Mouse (Mus musculus): ENCODE measurements around the gene Tsr3. TPM values are rescaled to one million over a fixed set of nuclear protein-coding genes. Genes with fewer than 3 reads are reported as not detected.

Tsr3 gene
- polyA plus RNA-seq, 1 experiment from 2014 or later, result 23.3 TPM

GRCm38 (mm10) chr17:25272326-25272725 is 32.4 kb downstream of the Tsr3 start:
- peak overlapping the region; percentile 98 for H3K9ac ChIP-seq (ENCODE audit: low read depth, low read length)
- peak overlapping the region; percentile 83 for H3K4me2 ChIP-seq (replicated peaks; ENCODE audit: low read depth)
- whole genome bisulfite sequencing, result 1% methylated on average over 10 of the region's 10 CpGs
- peak overlapping the region; percentile 98 for H3K27ac ChIP-seq (ENCODE audit: low read depth, low read length)
- H3K9me3 ChIP-seq (ENCODE audit: control insufficient read depth), result no peaks in the 10 kb centered on the region
- H3K36me3 ChIP-seq (ENCODE audit: control insufficient read depth, insufficient read depth), result peaks cover 20% of the 10 kb centered on the region
- no peaks in the 10 kb centered on the region for H3K27me3 ChIP-seq (replicated peaks; ENCODE audit: control insufficient read depth, insufficient read depth, low read length)
- ATAC-seq, result no peak
- peak overlapping the region; percentile 96 for H3K4me3 ChIP-seq (ENCODE audit: low read depth, low read length)
- TF ChIP-seq CTCF (IDR thresholded peaks at IDR 0.05; ENCODE audit: low read depth), result no peak
- H3K4me1 ChIP-seq (replicated peaks; ENCODE audit: control insufficient read depth, insufficient read depth, low read length), result 0 out of 2 replicates have a peak, but pooled peaks cover 4% of the 10 kb centered on the region

DNA sequence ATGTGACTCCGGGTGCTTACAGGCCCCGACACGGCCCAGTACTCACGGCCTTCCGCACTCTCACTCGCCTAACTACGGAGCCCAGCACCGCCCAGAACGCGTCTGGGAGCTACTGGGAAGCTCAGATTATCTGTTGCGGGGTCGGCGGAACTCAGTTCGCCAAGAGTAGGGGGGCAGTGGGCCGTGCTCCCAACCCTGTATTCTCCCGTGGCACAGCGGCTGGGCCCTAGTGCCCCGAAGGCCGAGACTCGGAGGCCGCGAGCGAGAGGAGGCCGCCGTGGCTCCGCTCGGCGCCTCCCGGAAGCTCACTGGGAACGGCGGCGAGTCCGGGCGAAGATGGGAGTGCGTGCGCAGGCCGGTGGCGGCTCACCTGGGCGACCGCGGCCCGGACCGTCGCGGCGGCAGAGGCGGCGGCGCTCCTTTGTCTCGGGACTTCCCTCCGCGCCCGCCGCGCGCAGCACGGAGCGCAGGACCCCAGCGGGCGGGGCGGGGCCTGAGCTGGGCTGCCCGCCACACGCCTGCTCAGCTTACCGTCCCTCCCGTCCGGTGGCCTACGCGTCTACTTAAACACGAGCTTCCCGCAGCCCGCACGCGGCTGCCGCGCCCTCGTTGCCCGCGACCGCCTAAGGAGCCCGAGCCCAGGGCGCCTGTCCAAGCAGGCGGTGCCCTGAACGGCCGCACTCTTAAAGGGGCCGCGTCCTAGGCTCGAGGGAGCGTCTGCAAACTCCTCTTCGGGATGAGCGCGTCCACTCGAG is 33.2 kb downstream of the Tsr3 start:
- TF ChIP-seq CTCF (IDR thresholded peaks at IDR 0.05; ENCODE audit: low read depth), result no peak
- peak overlapping the region; percentile 98 for H3K27ac ChIP-seq (ENCODE audit: low read depth, low read length)
- H3K36me3 ChIP-seq (ENCODE audit: control insufficient read depth, insufficient read depth), result peaks cover 12% of the 10 kb centered on the region
- peak overlapping the region; percentile 96 for H3K4me3 ChIP-seq (ENCODE audit: low read depth, low read length)
- no peaks in the 10 kb centered on the region for H3K9me3 ChIP-seq (ENCODE audit: control insufficient read depth)
- peak; percentile 87 for ATAC-seq
- H3K27me3 ChIP-seq (replicated peaks; ENCODE audit: control insufficient read depth, insufficient read depth, low read length), result no peaks in the 10 kb centered on the region
- H3K9ac ChIP-seq (ENCODE audit: low read depth, low read length), result peak overlapping the region; percentile 98
- WGBS, result under 1% methylated on average over 90 of the region's 92 CpGs
- H3K4me2 ChIP-seq (replicated peaks; ENCODE audit: low read depth), result peak overlapping the region; percentile 83
- 0 out of 2 replicates have a peak, but pooled peaks cover 4% of the 10 kb centered on the region for H3K4me1 ChIP-seq (replicated peaks; ENCODE audit: control insufficient read depth, insufficient read depth, low read length)

DNA sequence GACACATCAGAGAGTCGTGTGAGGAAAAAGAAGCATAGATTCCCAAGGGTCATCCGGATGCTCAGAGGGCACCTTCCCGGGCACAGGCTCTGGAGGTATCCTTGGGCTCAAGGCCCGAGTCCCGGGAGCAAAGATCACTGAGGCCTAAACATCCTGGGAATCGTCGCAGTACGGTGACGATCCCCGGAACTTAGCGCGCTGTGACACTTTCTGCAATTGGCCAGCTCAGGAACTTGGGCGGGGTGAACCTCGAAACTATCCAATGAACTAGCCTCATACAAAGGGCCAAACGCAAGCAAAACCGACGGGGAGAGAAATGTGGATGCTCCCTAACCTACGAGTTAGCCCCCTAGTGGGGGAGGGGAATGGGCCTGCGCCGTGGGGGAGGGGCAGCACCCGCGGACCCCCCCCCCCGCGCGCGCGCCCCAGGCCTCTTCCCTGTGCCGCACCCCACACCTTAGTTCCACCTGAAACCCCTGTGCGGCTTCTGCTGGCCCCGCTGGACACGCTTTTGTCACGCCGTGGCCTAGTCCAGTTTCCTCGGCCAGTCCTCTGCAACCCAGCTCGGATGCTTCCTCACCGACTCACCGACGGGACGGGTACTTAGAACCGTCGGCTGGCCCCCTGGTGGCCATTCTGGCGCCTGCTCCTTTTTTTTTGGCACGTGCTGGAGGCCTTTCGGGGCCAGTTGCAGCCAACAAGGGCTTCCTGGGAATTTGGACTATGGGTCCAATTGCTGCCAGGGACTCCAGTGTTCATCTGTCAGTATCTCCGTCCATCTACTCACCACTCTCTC is 33.9 kb downstream of the Tsr3 start:
- peak; percentile 87 for TF ChIP-seq CTCF (IDR thresholded peaks at IDR 0.05; ENCODE audit: low read depth)
- Histone ChIP-seq H3K9me3 (ENCODE audit: control insufficient read depth) (no peaks in the 10 kb centered on the region), H3K4me3 (ENCODE audit: low read depth, low read length) (peak overlapping the region; percentile 96), H3K27ac (ENCODE audit: low read depth, low read length) (peak overlapping the region; percentile 98), H3K9ac (ENCODE audit: low read depth, low read length) (peak overlapping the region; percentile 98), H3K4me1 (replicated peaks; ENCODE audit: control insufficient read depth, insufficient read depth, low read length) (0 out of 2 replicates have a peak, but pooled peaks cover 4% of the 10 kb centered on the region), H3K4me2 (replicated peaks; ENCODE audit: low read depth) (peak overlapping the region; percentile 83), H3K27me3 (replicated peaks; ENCODE audit: control insufficient read depth, insufficient read depth, low read length) (no peaks in the 10 kb centered on the region), H3K36me3 (ENCODE audit: control insufficient read depth, insufficient read depth) (peaks cover 4% of the 10 kb centered on the region)
- ATAC-seq, result peak; percentile 90
- under 1% methylated on average over 40 of the region's 45 CpGs for WGBS

- H3K9ac ChIP-seq (ENCODE audit: low read depth, low read length), result peak within 1 kb of the TSS; percentile 98
- H3K4me1 ChIP-seq (replicated peaks; ENCODE audit: control insufficient read depth, insufficient read depth, low read length), result 0 out of 2 replicates have a peak, but pooled peaks cover 4% of the 10 kb centered on the region
- H3K36me3 ChIP-seq (ENCODE audit: control insufficient read depth, insufficient read depth), result no peaks in the 10 kb centered on the region
- TF ChIP-seq CTCF (IDR thresholded peaks at IDR 0.05; ENCODE audit: low read depth), result no peak
- peak within 1 kb of the TSS; percentile 96 for H3K4me3 ChIP-seq (ENCODE audit: low read depth, low read length)
- H3K4me2 ChIP-seq (replicated peaks; ENCODE audit: low read depth), result peak within 1 kb of the TSS; percentile 83
- H3K9me3 ChIP-seq (ENCODE audit: control insufficient read depth), result no peaks in the 10 kb centered on the region
- no peak for ATAC-seq
- no peaks in the 10 kb centered on the region for H3K27me3 ChIP-seq (replicated peaks; ENCODE audit: control insufficient read depth, insufficient read depth, low read length)
- WGBS, result 78% methylated on average over 9 of the region's 9 CpGs
- peak within 1 kb of the TSS; percentile 98 for H3K27ac ChIP-seq (ENCODE audit: low read depth, low read length)
Observed at GRCm38 (mm10) chr17:25274571-25275346, 34.8 kb downstream of the Tsr3 start, which contains the start of gene Ube2i. Gene Ube2i, minus strand, starts transcription at chr17:25274622.

GRCm38 (mm10) chr17:25275833-25276232 is 35.9 kb downstream of the Tsr3 start:
- no peak overlapping the region for H3K9ac ChIP-seq (ENCODE audit: low read depth, low read length)
- no peak overlapping the region for H3K4me2 ChIP-seq (replicated peaks; ENCODE audit: low read depth)
- no peaks in the 10 kb centered on the region for H3K27me3 ChIP-seq (replicated peaks; ENCODE audit: control insufficient read depth, insufficient read depth, low read length)
- no peaks in the 10 kb centered on the region for H3K9me3 ChIP-seq (ENCODE audit: control insufficient read depth)
- no peak overlapping the region for H3K27ac ChIP-seq (ENCODE audit: low read depth, low read length)
- H3K4me3 ChIP-seq (ENCODE audit: low read depth, low read length), result no peak overlapping the region
- no peak for TF ChIP-seq CTCF (IDR thresholded peaks at IDR 0.05; ENCODE audit: low read depth)
- 0 out of 2 replicates have a peak, but pooled peaks cover 4% of the 10 kb centered on the region for H3K4me1 ChIP-seq (replicated peaks; ENCODE audit: control insufficient read depth, insufficient read depth, low read length)
- no peak for ATAC-seq
- 93% methylated on average over 3 of the region's 3 CpGs for WGBS
- no peaks in the 10 kb centered on the region for H3K36me3 ChIP-seq (ENCODE audit: control insufficient read depth, insufficient read depth)

Measured in intestine, postnatal 0 days (tissue).